Mouse (Mus musculus): ENCODE measurements around the gene Sh3rf1. TPM values are rescaled to one million over a fixed set of nuclear protein-coding genes. Genes with fewer than 3 reads are reported as not detected.

Gene Sh3rf1
- polyA plus RNA-seq, 2 experiments = 8.8 to 12.8 TPM

DNA sequence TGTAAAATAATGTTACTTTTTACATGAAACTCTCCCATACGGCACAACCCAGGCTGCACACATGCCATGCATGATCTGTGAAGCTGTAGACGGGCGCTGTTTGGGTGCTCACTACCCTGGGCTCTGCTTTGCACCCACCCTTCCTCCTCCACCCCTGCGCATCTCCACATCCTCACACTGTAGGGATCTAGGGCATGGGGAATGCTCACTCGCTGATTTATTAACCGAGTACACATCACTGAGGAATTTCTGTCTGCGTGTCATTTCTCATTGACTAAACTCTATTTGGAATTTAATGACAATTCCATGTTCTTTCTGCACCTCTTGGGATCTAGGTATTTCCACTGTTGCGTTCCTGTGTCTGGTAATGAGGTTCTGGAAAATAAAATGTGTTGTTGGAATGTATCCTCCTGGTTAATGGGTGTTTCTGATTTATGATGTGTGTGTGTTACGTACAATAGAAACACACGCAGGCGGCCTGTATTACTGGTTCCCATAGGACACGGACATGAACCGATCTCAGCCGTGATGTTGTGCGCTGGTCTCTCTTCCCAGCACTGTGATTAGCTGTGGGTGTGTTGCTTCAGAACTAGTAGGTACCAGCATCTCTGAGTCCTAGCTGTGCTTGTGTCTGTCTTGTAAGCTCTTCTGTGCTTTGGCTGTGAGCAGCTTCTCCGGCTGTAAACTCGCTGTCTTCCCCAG is 116.8 kb downstream of the Sh3rf1 start:
- TF ChIP-seq POLR2A (IDR thresholded peaks at IDR 0.05; ENCODE audit: borderline replicate concordance, extremely low read depth, insufficient read depth, insufficient read length) = no peak
- H3K27ac ChIP-seq (replicated peaks; ENCODE audit: low read depth, low read length) = no peak overlapping the region; the same call in 1 of the 2 replicates
- 53% methylated on average over 17 of the region's 17 CpGs for WGBS
- H3K9me3 ChIP-seq (ENCODE audit: control insufficient read depth, low read length) = no peaks in the 10 kb centered on the region
- H3K27me3 ChIP-seq (ENCODE audit: control insufficient read depth, insufficient read depth, low read length) = no peaks in the 10 kb centered on the region
- H3K4me1 ChIP-seq (ENCODE audit: control insufficient read depth, insufficient read depth, low read length) = peaks cover 19% of the 10 kb centered on the region
- no peak overlapping the region for H3K9ac ChIP-seq (ENCODE audit: low read depth, low read length, severe bottlenecking)
- peak; percentile 27 for DNase-seq (ENCODE audit: low spot score)
- H3K4me3 ChIP-seq (replicated peaks; ENCODE audit: low read length) = no peak overlapping the region
- H3K36me3 ChIP-seq (ENCODE audit: control insufficient read depth, insufficient read depth, low read length) = peaks cover 3% of the 10 kb centered on the region; the same call in 1 of the 2 replicates
- ATAC-seq (ENCODE audit: low FRiP score, low read depth) = peak; percentile 80
- H3K4me2 ChIP-seq (replicated peaks; ENCODE audit: low read depth, low read length, severe bottlenecking) = no peak overlapping the region

DNA sequence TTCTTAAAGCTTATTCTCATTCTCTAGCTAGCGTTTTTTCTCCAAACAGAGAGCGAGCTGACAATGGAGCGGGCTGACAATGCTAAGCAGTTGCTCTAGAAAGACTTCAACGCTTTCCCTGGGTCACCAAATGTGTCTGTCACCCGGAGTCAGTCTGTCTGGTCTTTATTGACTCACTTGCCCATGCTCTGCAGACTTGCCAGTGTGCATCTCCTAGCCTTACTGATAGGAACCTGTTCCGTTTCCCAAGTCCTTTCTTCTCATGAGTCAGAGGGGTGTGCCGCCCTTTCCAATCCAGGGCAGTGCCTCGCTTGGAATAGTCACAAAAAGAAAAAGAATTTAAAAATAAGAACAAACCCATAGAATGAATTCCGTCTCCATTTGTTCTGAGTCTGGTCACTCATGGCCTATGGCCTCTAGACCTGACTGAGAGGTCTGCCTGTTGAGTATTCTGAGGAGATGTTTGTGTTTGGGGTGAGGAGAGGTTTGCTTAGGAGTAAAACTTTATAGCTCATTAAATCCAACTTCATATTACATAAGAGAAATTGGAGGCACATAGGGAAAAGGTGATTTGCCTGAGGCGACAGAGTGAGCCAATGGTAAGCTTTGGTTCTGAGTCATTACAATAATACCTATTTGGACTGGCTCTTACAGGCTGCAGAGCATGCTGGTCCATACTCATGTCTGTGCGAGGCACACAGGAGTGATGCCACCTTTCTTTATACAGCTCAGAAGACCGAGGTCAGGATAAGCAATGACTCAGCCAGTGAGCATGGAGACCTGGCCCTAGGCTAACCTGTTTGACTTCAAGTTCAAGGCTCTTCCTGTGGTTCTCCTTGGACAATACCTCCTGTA is 118.1 kb downstream of the Sh3rf1 start:
- WGBS = 80% methylated on average over 12 of the region's 12 CpGs
- Histone ChIP-seq H3K9me3 (ENCODE audit: control insufficient read depth, low read length) (no peaks in the 10 kb centered on the region), H3K4me1 (ENCODE audit: control insufficient read depth, insufficient read depth, low read length) (peaks cover 19% of the 10 kb centered on the region), H3K27me3 (ENCODE audit: control insufficient read depth, insufficient read depth, low read length) (no peaks in the 10 kb centered on the region), H3K4me2 (replicated peaks; ENCODE audit: low read depth, low read length, severe bottlenecking) (no peak overlapping the region), H3K4me3 (replicated peaks; ENCODE audit: low read length) (no peak overlapping the region), H3K27ac (replicated peaks; ENCODE audit: low read depth, low read length) (no peak overlapping the region), H3K9ac (ENCODE audit: low read depth, low read length, severe bottlenecking) (no peak overlapping the region), H3K36me3 (ENCODE audit: control insufficient read depth, insufficient read depth, low read length) (no peaks in the 10 kb centered on the region)
- ATAC-seq (ENCODE audit: low FRiP score, low read depth) = no peak
- DNase-seq (ENCODE audit: low spot score) = peak; percentile 18
- TF ChIP-seq POLR2A (IDR thresholded peaks at IDR 0.05; ENCODE audit: borderline replicate concordance, extremely low read depth, insufficient read depth, insufficient read length) = no peak

DNA sequence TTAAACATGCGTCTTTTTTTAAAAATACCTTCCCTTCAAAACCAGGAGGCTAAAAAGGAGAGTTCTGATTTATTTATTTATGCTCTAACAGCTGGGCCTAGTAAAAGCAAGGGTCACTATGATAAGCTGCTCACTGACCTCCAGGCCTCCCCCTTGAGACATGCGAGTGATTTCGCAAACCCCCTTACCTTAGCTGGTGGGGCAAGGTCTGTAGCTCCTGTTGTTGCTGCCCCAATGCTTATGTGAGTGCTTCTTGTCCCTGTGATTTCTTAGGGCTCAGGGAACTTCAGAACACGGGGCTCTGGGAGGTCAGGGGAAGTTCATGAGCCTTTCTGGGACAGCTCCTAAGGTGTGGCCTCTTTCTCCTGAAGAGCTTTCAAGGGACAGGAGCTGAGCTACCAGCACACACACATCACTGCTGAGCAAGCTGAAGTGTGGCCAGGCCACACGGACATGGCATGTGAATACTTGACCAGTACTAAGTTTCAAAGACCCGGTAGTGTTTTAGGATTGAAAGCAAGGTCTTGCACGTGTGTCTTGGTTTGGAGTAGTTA is 118.9 kb downstream of the Sh3rf1 start:
- Histone ChIP-seq H3K27ac (replicated peaks; ENCODE audit: low read depth, low read length) (no peak overlapping the region), H3K36me3 (ENCODE audit: control insufficient read depth, insufficient read depth, low read length) (no peaks in the 10 kb centered on the region), H3K9ac (ENCODE audit: low read depth, low read length, severe bottlenecking) (no peak overlapping the region), H3K4me3 (replicated peaks; ENCODE audit: low read length) (no peak overlapping the region), H3K27me3 (ENCODE audit: control insufficient read depth, insufficient read depth, low read length) (no peaks in the 10 kb centered on the region), H3K9me3 (ENCODE audit: control insufficient read depth, low read length) (no peaks in the 10 kb centered on the region), H3K4me2 (replicated peaks; ENCODE audit: low read depth, low read length, severe bottlenecking) (no peak overlapping the region), H3K4me1 (ENCODE audit: control insufficient read depth, insufficient read depth, low read length) (peaks cover 19% of the 10 kb centered on the region)
- DNase-seq (ENCODE audit: low spot score) (no peak), ATAC-seq (ENCODE audit: low FRiP score, low read depth) (no peak)
- no peak for TF ChIP-seq POLR2A (IDR thresholded peaks at IDR 0.05; ENCODE audit: borderline replicate concordance, extremely low read depth, insufficient read depth, insufficient read length)
- 76% methylated on average over 7 of the region's 7 CpGs for WGBS

DNA sequence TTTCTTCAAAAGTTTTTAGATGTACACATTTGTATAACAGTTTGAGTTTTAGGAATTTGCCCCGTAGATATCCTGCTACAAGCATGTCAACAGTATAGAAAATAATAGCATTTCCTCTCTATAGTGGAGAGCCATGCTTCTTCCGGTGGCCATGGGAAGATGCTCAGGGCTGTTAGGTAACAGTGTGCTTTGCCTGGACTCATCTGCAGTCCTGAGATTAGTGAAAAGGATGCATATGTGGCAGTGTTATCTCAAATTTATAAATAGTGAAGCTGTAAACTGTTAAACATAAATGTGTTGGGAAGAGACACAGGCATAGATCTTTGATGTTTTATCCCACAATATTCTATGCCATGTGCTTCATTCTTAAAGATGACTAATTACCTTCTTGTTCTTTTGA is 120.8 kb downstream of the Sh3rf1 start:
- H3K27ac ChIP-seq (replicated peaks; ENCODE audit: low read depth, low read length) = no peak overlapping the region
- no peak overlapping the region for H3K4me2 ChIP-seq (replicated peaks; ENCODE audit: low read depth, low read length, severe bottlenecking)
- DNase-seq (ENCODE audit: low spot score) = no peak
- no peak for TF ChIP-seq POLR2A (IDR thresholded peaks at IDR 0.05; ENCODE audit: borderline replicate concordance, extremely low read depth, insufficient read depth, insufficient read length)
- 79% methylated on average over 2 of the region's 2 CpGs for WGBS
- H3K9me3 ChIP-seq (ENCODE audit: control insufficient read depth, low read length) = no peaks in the 10 kb centered on the region
- H3K9ac ChIP-seq (ENCODE audit: low read depth, low read length, severe bottlenecking) = no peak overlapping the region
- H3K4me3 ChIP-seq (replicated peaks; ENCODE audit: low read length) = no peak overlapping the region
- peaks cover 4% of the 10 kb centered on the region for H3K36me3 ChIP-seq (ENCODE audit: control insufficient read depth, insufficient read depth, low read length)
- no peak for ATAC-seq (ENCODE audit: low FRiP score, low read depth)
- no peaks in the 10 kb centered on the region for H3K27me3 ChIP-seq (ENCODE audit: control insufficient read depth, insufficient read depth, low read length)
- peaks cover 19% of the 10 kb centered on the region for H3K4me1 ChIP-seq (ENCODE audit: control insufficient read depth, insufficient read depth, low read length)

DNA sequence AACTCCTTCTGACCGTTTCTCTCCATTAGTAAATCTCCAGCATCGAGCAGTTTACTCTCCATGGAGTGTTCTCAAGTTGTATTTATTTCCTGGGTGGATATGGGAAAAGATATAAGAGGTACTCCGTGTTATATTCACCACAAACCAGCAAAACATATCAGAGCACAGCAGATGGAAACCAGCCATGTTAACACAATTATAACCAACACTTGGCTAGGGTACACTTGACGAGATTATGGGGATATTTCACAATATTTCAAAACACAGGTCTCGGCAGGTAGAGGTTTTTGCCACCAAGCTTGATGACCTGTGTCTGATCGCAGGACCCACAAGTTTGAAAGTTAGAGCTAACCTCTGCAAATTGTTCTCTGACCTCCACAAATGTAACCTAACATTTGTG is 123.3 kb downstream of the Sh3rf1 start:
- H3K36me3 ChIP-seq (ENCODE audit: control insufficient read depth, insufficient read depth, low read length) = peaks cover 11% of the 10 kb centered on the region
- H3K9me3 ChIP-seq (ENCODE audit: control insufficient read depth, low read length) = no peaks in the 10 kb centered on the region
- ATAC-seq (ENCODE audit: low FRiP score, low read depth) (no peak), DNase-seq (ENCODE audit: low spot score) (no peak)
- H3K27me3 ChIP-seq (ENCODE audit: control insufficient read depth, insufficient read depth, low read length) = no peaks in the 10 kb centered on the region
- H3K4me3 ChIP-seq (replicated peaks; ENCODE audit: low read length) = no peak overlapping the region
- H3K4me2 ChIP-seq (replicated peaks; ENCODE audit: low read depth, low read length, severe bottlenecking) = no peak overlapping the region
- no peak overlapping the region for H3K27ac ChIP-seq (replicated peaks; ENCODE audit: low read depth, low read length)
- 92% methylated on average over 6 of the region's 6 CpGs for WGBS
- TF ChIP-seq POLR2A (IDR thresholded peaks at IDR 0.05; ENCODE audit: borderline replicate concordance, extremely low read depth, insufficient read depth, insufficient read length) = no peak
- peaks cover 5% of the 10 kb centered on the region; the same call in 1 of the 2 replicates for H3K4me1 ChIP-seq (ENCODE audit: control insufficient read depth, insufficient read depth, low read length)
- H3K9ac ChIP-seq (ENCODE audit: low read depth, low read length, severe bottlenecking) = no peak overlapping the region

All from limb, embryonic 14.5 days (tissue).